Mouse (Mus musculus) heart, postnatal 0 days (tissue): ENCODE measurements around the gene Bex4.

Experiments
- CTCF ChIP-seq: IDR thresholded peaks from 2 replicates; pipeline ENCODE4 v1.5.1; 2016; ENCODE audit warnings: antibody characterized with exemption, control low read depth, low read depth
- EP300 ChIP-seq: IDR thresholded peaks from 2 replicates; pipeline ENCODE4 v1.6.1; 2016; ENCODE audit warnings: antibody characterized with exemption, low read depth

- peak; percentile 61 for TF ChIP-seq CTCF
- TF ChIP-seq EP300, result no peak
Observed at GRCm38 (mm10) chrX:136107942-136108341, 30.9 kb upstream of the Bex4 start.
